Comparison of ENCODE assay signal across 7 mouse cellular contexts in the genomic region with DNA sequence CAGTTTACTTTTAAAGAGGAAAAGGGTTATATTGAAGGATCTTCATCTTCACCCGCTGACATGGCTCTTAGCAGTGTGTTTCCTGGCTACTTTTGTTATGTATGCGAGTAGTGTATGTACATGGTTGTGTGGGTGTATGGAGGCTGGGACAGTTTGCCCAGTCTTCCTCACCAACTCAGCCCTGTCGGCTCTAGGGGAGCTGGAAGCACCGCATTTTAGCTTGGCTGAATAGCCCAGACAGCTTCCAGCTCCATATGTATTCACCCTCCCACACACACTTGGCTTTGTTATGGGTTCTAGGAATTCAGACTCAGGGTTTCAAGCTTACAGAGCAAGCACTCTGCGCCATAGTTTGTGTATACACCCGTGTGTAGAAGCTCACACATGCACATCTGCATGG. TPM values are rescaled to one million over a fixed set of nuclear protein-coding genes. Genes with fewer than 3 reads are reported as not detected.
DNase-seq lines count a peak whose midpoint lies in the region.

No protein-coding gene starts in this region.

- DNase-seq in left cerebral cortex, adult 11 months (ENCODE audit: low spot score): peak; percentile 46
- no peak for DNase-seq in left cerebral cortex, postnatal 4 days
- DNase-seq in frontal cortex, postnatal 14 days (ENCODE audit: low spot score in 2 of 2): peak; percentile 24 to 27
- DNase-seq in layer of hippocampus, postnatal 14 days (ENCODE audit: low spot score in 2 of 2): peak; percentile 13 to 64
- DNase-seq in right cerebral cortex, postnatal 14 days: peak; percentile 25
- no peak for DNase-seq in gastrocnemius, postnatal 25 days
- DNase-seq in ovary, postnatal 14 days (ENCODE audit: low spot score): no peak

- intact Hi-C loops in left cerebral cortex, postnatal 4 days (cut with DNase I): no loop called here

RNA-seq across cellular contexts. Expression of gene Zbtb8os, which starts 15.6 kb away (rescaled TPM):
- 10 to 100 TPM; 18.0 to 18.5 TPM for total RNA-seq in left cerebral cortex, postnatal 4 days (2021)
- 10 to 100 TPM; 23.7 to 26.3 TPM for total RNA-seq in layer of hippocampus, postnatal 14 days (2021)
- 10 to 100 TPM; 23.1 to 24.0 TPM for total RNA-seq in gastrocnemius, postnatal 25 days (2021)

RNA-seq across cellular contexts. Expression of gene Rbbp4, which starts 15.9 kb away (rescaled TPM):
- total RNA-seq in left cerebral cortex, postnatal 4 days (2021): 100 to 1,000 TPM; 156 to 186 TPM
- total RNA-seq in layer of hippocampus, postnatal 14 days (2021): 100 to 1,000 TPM; 130 to 131 TPM
- total RNA-seq in gastrocnemius, postnatal 25 days (2021): 10 to 100 TPM; 41.0 to 50.6 TPM

RNA-seq across cellular contexts. Expression of gene Zbtb8a, which starts 26.8 kb away (rescaled TPM):
- total RNA-seq in left cerebral cortex, postnatal 4 days (2021): 10 to 100 TPM in 1 of 2 experiments, 1 to 10 TPM in 1; 9.8 to 11.3 TPM
- 1 to 10 TPM; 6.1 to 6.3 TPM for total RNA-seq in layer of hippocampus, postnatal 14 days (2021)
- 1 to 10 TPM; 1.2 to 1.3 TPM for total RNA-seq in gastrocnemius, postnatal 25 days (2021)

Comparison
In these comparisons a context has a peak if more than half of its experiments do, and no peak if none do; other contexts are left out.
1. DNase-seq: peak in left cerebral cortex, adult 11 months (single experiment), frontal cortex, postnatal 14 days (2 of 2), layer of hippocampus, postnatal 14 days (2 of 2) and right cerebral cortex, postnatal 14 days (single experiment); none in left cerebral cortex, postnatal 4 days (single experiment), gastrocnemius, postnatal 25 days (single experiment) and ovary, postnatal 14 days (single experiment).